Mouse (Mus musculus) cerebellum, adult 2 months (tissue): Measurements from ENCODE around the gene P4htm. TPM values are rescaled to one million over a fixed set of nuclear protein-coding genes. Genes with fewer than 3 reads are reported as not detected.

Source experiments
- DNase-seq, 2 experiments: peaks; one replicate each; pipeline ENCODE4 v3.0.0; 2021
- H3K27ac ChIP-seq: fragments of 200-500 bp; 2 replicates; pipeline ENCODE4 v1.5.1; 2012; ENCODE audit warnings: low read length, control low read depth, inconsistent platforms; ENCODE audit not compliant: insufficient read depth
- H3K27me3 ChIP-seq: fragments of 200-500 bp; 2 replicates; pipeline ENCODE4 v1.6.1; 2012; ENCODE audit warnings: inconsistent platforms, mild to moderate bottlenecking, low read length, moderate library complexity; ENCODE audit not compliant: control insufficient read depth, insufficient read depth
- H3K4me1 ChIP-seq: fragments of 200-500 bp; 2 replicates; pipeline ENCODE4 v1.6.1; 2011; ENCODE audit warnings: low read length; ENCODE audit not compliant: control insufficient read depth, insufficient read depth
- H3K4me3 ChIP-seq: fragments of 200-500 bp; replicated peaks from 2 replicates; pipeline ENCODE3; 2011; ENCODE audit warnings: mild to moderate bottlenecking, low read depth, low read length, control low read depth; ENCODE audit not compliant: insufficient read depth
- CTCF ChIP-seq: fragments of 200-500 bp; IDR thresholded peaks from 2 replicates; pipeline ENCODE4 v1.5.1; 2011; ENCODE audit warnings: low read depth, mild to moderate bottlenecking, control low read depth, low read length, moderate library complexity, borderline replicate concordance; ENCODE audit not compliant: insufficient read depth
- POLR2A ChIP-seq: fragments of 200-500 bp; IDR thresholded peaks from 2 replicates; pipeline ENCODE4 v1.6.1; 2011; ENCODE audit warnings: low read length, control low read depth, borderline replicate concordance; ENCODE audit not compliant: insufficient read depth
- WGBS: fragments of 180-500 bp; shearing (Covaris S2); methylation state at CpG from one replicate; pipeline ENCODE4 v1.1.7; 2018; 5-methylcytosine and 5-hydroxymethylcytosine counted together
- polyA plus RNA-seq: library from polyadenylated mRNA; depleted of rRNA; stranded (reverse); fragments of >200 nt; gene quantifications from 2 replicates; pipeline ENCODE4 v1.2.3, GENCODE M21; 2012

P4htm gene
- polyA plus RNA-seq, 1 experiment, result 105 TPM

DNA sequence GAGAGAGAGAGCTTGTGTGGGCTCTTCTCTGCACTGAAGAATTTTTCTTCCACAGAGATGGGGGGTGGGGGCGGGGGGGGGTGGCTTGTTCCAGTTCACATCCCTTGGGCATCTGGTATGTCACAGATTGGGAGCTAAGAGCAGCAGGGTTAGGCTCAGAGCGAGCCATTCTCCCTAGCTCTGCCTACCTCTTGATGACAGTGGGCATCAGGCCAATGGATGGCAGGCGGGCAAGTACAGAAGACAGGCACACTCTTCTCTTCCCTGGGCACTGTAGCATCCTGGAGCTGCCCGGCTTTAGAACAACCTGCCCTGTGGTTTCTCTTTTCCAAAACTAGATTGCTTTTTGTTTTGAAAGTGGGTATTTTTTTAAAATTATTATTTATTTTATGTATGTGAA, 6.0 kb downstream of the P4htm start:
- DNase-seq, result peak in 1 of 2 experiments; percentile 61
- Histone ChIP-seq H3K27ac (no peak overlapping the region), H3K27me3 (no peaks in the 10 kb centered on the region), H3K4me1 (peaks cover 24% of the 10 kb centered on the region), H3K4me3 (no peak overlapping the region)
- 20% methylated on average over 4 of the region's 4 CpGs for WGBS
- TF ChIP-seq POLR2A, result no peak
- no peak for TF ChIP-seq CTCF

DNA sequence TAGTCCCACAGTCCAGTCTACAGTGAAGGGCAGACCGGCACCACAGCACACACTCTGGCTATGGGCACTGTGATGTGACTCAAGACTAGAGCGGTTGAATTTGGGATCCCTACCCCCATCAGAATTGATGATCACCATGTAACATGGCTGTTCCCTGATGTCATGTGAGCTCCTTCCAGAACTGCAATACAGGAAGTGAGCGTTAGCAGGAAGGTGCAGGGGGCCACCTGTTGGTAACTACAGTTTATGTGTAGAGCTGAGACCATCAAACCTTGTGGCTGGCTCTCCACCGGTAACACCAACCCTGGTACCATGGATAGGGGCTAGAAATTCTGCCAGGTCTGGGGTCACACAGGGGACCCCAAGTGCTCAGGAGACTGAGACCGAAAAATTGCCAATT, 8.2 kb downstream of the P4htm start:
- Histone ChIP-seq H3K27ac (no peak overlapping the region), H3K27me3 (no peaks in the 10 kb centered on the region), H3K4me1 (peaks cover 19% of the 10 kb centered on the region), H3K4me3 (no peak overlapping the region)
- TF ChIP-seq POLR2A (no peak), CTCF (no peak)
- 77% methylated on average over 5 of the region's 5 CpGs for WGBS
- no peak for DNase-seq

DNA sequence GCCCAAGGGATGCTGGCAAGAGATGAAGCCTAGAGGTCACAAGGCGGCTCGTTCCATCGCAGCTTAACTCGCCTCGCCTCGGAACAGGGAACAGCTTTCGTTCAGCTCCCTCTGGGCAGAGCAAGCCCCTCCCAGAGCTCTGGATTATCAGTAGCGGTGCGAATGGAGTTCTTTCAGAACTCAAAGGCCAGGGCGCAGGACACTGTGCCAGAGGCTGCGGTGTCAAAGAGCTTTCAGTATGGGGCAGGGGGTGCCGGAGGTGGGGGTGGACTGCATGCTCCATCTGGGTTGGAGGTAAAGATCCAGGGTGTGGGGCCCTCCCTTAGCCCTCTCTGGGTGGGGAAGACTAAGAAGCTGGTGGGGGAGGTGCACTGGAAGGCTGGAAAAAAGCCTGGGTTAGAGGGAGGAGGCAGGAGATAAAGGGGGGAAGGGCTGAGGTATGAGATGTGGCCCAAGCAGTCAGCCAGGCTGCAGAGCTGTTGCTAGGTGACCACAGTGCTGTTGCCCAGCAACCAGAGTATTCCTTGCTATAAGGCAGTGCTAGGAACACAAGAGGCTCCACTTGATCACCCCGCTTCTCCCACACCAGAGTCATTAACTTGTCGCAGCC, 9.8 kb downstream of the P4htm start:
- TF ChIP-seq CTCF, result no peak
- TF ChIP-seq POLR2A, result no peak
- H3K27ac ChIP-seq, result peak overlapping the region; percentile 20
- H3K27me3 ChIP-seq, result no peaks in the 10 kb centered on the region
- peaks cover 19% of the 10 kb centered on the region for H3K4me1 ChIP-seq
- 6% methylated on average over 14 of the region's 14 CpGs for WGBS
- DNase-seq, result peak; percentile 56 to 72
- peak overlapping the region; percentile 17 for H3K4me3 ChIP-seq

DNA sequence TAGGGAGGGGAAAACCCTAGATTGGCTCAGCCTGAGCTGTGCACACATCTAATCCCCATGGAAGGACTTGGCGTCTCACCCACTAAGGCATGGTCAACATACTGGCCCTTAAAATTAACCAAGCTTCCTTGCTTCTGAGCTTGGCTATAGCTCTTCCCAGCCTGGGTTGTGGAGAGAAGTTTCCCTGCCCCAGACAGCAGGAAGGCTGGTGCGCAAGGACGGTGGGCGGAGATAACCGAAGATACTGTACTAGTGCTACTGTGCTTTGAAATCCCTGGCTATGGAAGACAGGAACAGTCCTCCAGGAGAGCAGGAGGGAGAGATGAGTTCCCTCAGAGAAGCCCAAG, 18.1 kb downstream of the P4htm start:
- 61% methylated on average over 5 of the region's 5 CpGs for WGBS
- peak overlapping the region; percentile 72 for H3K4me3 ChIP-seq
- no peak for TF ChIP-seq POLR2A
- TF ChIP-seq CTCF, result no peak

DNA sequence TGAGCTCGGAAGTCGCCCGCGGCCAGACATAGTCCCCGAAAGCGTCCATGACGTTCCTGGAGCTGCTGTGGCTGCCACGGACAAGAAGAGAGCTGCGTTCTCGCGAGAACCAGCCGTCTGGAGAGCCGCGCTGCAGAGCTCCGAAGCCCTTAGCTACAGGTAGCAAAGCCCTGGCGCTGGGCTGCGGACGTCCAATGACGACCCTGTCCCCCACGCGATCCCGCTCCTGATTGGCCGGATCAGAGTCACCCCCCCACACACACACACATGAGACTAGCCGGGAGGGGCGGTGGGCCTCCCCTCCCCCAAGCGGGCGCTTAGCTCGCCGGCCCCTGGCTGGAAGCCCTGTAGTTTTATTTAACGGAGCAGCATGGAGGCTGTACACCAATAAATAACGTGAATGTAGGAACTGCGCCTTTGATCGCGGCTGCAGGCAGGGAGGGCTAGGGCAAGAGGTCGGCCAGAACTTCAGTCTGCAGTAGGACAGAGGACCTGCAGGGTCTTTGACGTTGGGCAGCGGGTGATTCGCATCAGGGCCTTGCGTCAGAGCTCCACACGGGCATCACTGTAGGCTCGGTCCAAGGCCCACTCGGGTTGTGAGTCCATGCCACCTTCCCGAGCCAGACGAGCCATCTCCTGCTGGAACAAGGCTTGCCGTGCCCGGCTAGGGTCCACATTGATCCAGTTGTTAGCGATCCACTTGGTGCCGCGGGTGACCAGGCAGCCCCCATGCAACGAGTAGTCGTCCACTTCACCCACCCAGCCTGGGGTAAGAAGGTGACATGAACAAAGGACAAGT, 18.7 kb downstream of the P4htm start, which contains the start of gene Wdr6:
TSS of gene Wdr6 (minus strand) at position 195 of the 799 bp plus-strand sequence.
- peak within 1 kb of the TSS; percentile 72 for H3K4me3 ChIP-seq

More for the DNA sequence above, 18.1 kb downstream of the P4htm start:
- Histone ChIP-seq H3K4me1 (peaks cover 7% of the 10 kb centered on the region), H3K27me3 (no peaks in the 10 kb centered on the region), H3K27ac (no peak overlapping the region)
- DNase-seq, result no peak

DNA sequence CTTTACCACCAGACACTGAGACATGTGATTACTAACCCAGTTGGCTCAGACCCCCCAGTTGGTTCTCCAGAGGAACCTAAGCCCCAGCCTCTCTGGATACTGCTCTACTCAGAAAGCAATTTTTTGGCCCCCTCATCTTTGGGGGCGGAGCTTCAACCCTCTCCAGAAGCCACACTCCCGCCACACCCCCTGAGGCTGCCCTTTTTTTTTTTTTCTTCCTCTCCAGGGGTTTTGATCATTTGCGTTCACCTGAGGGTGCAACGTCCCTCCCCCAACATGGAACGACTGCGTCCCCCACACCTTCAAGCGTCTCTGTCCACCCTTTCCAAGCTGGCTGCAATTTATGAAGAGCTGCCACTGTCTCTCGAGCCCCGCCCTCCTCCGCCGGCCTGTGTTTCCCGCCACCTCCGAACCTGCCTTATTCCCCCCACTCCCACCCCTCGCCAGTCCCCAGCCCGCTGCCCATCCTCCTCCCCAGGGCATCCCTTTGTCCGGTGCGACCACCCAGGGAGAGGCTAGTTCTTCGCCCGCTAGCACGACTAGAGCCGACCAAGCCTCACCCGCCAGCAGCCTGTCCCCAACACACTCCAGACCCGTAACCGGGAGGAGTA, 19.4 kb downstream of the P4htm start:
- TF ChIP-seq CTCF, result no peak
- Histone ChIP-seq H3K4me3 (peak overlapping the region; percentile 72), H3K27me3 (no peaks in the 10 kb centered on the region), H3K27ac (no peak overlapping the region), H3K4me1 (peaks cover 7% of the 10 kb centered on the region)
- peak; percentile 46 to 52 for DNase-seq
- WGBS, result under 1% methylated on average over 24 of the region's 24 CpGs

More for the DNA sequence above, 18.7 kb downstream of the P4htm start, which contains the start of gene Wdr6:
- H3K27me3 ChIP-seq, result no peaks in the 10 kb centered on the region
- TF ChIP-seq CTCF (no peak), POLR2A (peak; percentile 66; the same call in 1 of the 2 replicates)
- peak; percentile 85 to 93 for DNase-seq
- WGBS, result 3% methylated on average over 51 of the region's 51 CpGs
- H3K27ac ChIP-seq, result 0 out of 2 replicates have a peak within 1 kb of the TSS, but pooled peaks have one; percentile 16
- peaks cover 7% of the 10 kb centered on the region for H3K4me1 ChIP-seq

DNA sequence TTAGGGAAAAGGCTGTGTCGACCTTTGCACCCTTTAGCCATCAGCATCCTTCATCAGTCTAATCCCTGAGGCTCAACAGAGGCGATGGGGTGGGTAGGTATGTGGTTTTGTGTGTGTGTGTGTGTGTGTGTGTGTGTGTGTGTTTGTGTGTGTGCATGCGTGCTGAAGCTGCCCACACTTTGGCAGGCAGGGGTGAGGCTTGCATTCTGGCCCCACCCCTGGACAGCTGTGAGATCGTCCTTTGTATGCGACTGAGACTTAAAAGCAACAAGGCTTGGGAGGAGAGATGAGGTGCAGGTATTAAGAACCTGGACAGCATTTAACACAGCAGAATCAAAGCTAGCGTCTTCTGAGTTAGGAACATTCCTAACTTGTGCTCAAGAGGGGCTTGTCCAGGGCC, 20.4 kb downstream of the P4htm start:
- H3K27ac ChIP-seq, result no peak overlapping the region
- H3K4me3 ChIP-seq, result no peak overlapping the region
- no peak for DNase-seq
- TF ChIP-seq POLR2A (no peak), CTCF (no peak)
- H3K4me1 ChIP-seq, result peaks cover 7% of the 10 kb centered on the region
- no peaks in the 10 kb centered on the region for H3K27me3 ChIP-seq
- 43% methylated on average over 6 of the region's 6 CpGs for WGBS
